Mouse (Mus musculus) liver, embryonic 11.5 days (tissue): ENCODE measurements at regions not wholly inside any gene's neighbourhood (a gene's known extent, or its start where the extent isn't known, plus 50 kb on each side); places are given as distances from the start of the nearest gene placed in this dataset.

Source experiments
- ATAC-seq: fragments of 200-750 bp; cut with Nextera tagmentation; replicated peaks from 2 replicates; pipeline ENCODE4 v1.8.0; 2017; ENCODE audit warnings: moderate number of reproducible peaks, mild to moderate bottlenecking, moderate TSS enrichment, moderate library complexity; ENCODE audit not compliant: low FRiP score
- DNase-seq: peaks from one replicate; pipeline ENCODE4 v3.0.0-alpha.2; 2017; ENCODE audit warnings: low spot score
- H3K27ac ChIP-seq: fragments of 300-500 bp; sonication (generic); 2 replicates; pipeline ENCODE4 v1.5.1; 2014; ENCODE audit warnings: mild to moderate bottlenecking, low read depth, low read length, control low read depth
- H3K27me3 ChIP-seq: fragments of 300-500 bp; sonication (generic); replicated peaks from 2 replicates; pipeline ENCODE4 v1.6.1; 2014; ENCODE audit warnings: low read length, mixed read lengths; ENCODE audit not compliant: control insufficient read depth, insufficient read depth
- H3K36me3 ChIP-seq: fragments of 300-500 bp; sonication (generic); 2 replicates; pipeline ENCODE4 v1.6.1; 2014; ENCODE audit warnings: mild to moderate bottlenecking, low read length, moderate library complexity, mixed read lengths; ENCODE audit not compliant: control insufficient read depth, insufficient read depth
- H3K4me1 ChIP-seq: fragments of 300-500 bp; sonication (generic); replicated peaks from 2 replicates; pipeline ENCODE4 v1.6.1; 2014; ENCODE audit warnings: low read length, mixed read lengths; ENCODE audit not compliant: control insufficient read depth, insufficient read depth
- H3K4me2 ChIP-seq: fragments of 300-500 bp; sonication (generic); 2 replicates; pipeline ENCODE4 v1.6.1; 2014; ENCODE audit warnings: mild to moderate bottlenecking, control low read depth, moderate library complexity
- H3K4me3 ChIP-seq: fragments of 300-500 bp; sonication (generic); 2 replicates; pipeline ENCODE4 v1.5.1; 2014; ENCODE audit warnings: low read depth, low read length, control low read depth
- H3K9ac ChIP-seq: fragments of 300-500 bp; sonication (generic); 2 replicates; pipeline ENCODE4 v1.6.1; 2014; ENCODE audit warnings: low read depth, low read length, control low read depth
- H3K9me3 ChIP-seq: fragments of 300-500 bp; sonication (generic); 2 replicates; pipeline ENCODE4 v1.6.1; 2016; ENCODE audit warnings: low read length, inconsistent platforms, mixed read lengths; ENCODE audit not compliant: control insufficient read depth
- WGBS: fragments of 180-500 bp; shearing (Covaris S2); extraction: QIAGEN DNeasy Blood & Tissue Kit; methylation state at CpG from one replicate; pipeline ENCODE4 v1.1.7; 2014; 5-methylcytosine and 5-hydroxymethylcytosine counted together

GRCm38 (mm10) chr4:153542631-153543031 is 60.0 kb upstream of the Ajap1 start:
- no peaks in the 10 kb centered on the region for H3K27me3 ChIP-seq
- no peak overlapping the region for H3K27ac ChIP-seq
- H3K4me2 ChIP-seq = no peak overlapping the region
- WGBS = 61% methylated on average over 13 of the region's 13 CpGs
- H3K9ac ChIP-seq = no peak overlapping the region
- no peaks in the 10 kb centered on the region for H3K4me1 ChIP-seq
- no peak overlapping the region for H3K4me3 ChIP-seq
- no peaks in the 10 kb centered on the region for H3K9me3 ChIP-seq
- H3K36me3 ChIP-seq = no peaks in the 10 kb centered on the region
- no peak for DNase-seq
- ATAC-seq = no peak

GRCm38 (mm10) chr4:153543900-153544648 is 61.5 kb upstream of the Ajap1 start:
- ATAC-seq = no peak
- Histone ChIP-seq H3K4me3 (no peak overlapping the region), H3K36me3 (no peaks in the 10 kb centered on the region), H3K27ac (no peak overlapping the region), H3K9ac (no peak overlapping the region), H3K9me3 (no peaks in the 10 kb centered on the region), H3K4me1 (no peaks in the 10 kb centered on the region), H3K27me3 (no peaks in the 10 kb centered on the region), H3K4me2 (no peak overlapping the region)
- no peak for DNase-seq
- WGBS = 53% methylated on average over 24 of the region's 24 CpGs

GRCm38 (mm10) chr4:153546709-153547108 is 64.1 kb upstream of the Ajap1 start:
- H3K27me3 ChIP-seq = no peaks in the 10 kb centered on the region
- H3K27ac ChIP-seq = no peak overlapping the region
- no peak overlapping the region for H3K4me3 ChIP-seq
- H3K4me2 ChIP-seq = no peak overlapping the region
- H3K36me3 ChIP-seq = no peaks in the 10 kb centered on the region
- ATAC-seq (no peak), DNase-seq (no peak)
- H3K9me3 ChIP-seq = no peaks in the 10 kb centered on the region
- no peaks in the 10 kb centered on the region for H3K4me1 ChIP-seq
- 88% methylated on average over 7 of the region's 7 CpGs for WGBS
- no peak overlapping the region for H3K9ac ChIP-seq

- ATAC-seq (no peak), DNase-seq (no peak)
- H3K9ac ChIP-seq = no peak overlapping the region
- 89% methylated on average over 5 of the region's 5 CpGs for WGBS
- H3K4me1 ChIP-seq = no peaks in the 10 kb centered on the region
- H3K27me3 ChIP-seq = no peaks in the 10 kb centered on the region
- H3K9me3 ChIP-seq = no peaks in the 10 kb centered on the region
- H3K4me2 ChIP-seq = no peak overlapping the region
- no peak overlapping the region for H3K27ac ChIP-seq
- no peak overlapping the region for H3K4me3 ChIP-seq
- H3K36me3 ChIP-seq = no peaks in the 10 kb centered on the region
Observed at GRCm38 (mm10) chr4:153547111-153547510, 64.5 kb upstream of the Ajap1 start.

- Histone ChIP-seq H3K4me3 (no peak overlapping the region), H3K9me3 (no peaks in the 10 kb centered on the region), H3K4me2 (no peak overlapping the region), H3K27me3 (no peaks in the 10 kb centered on the region), H3K9ac (no peak overlapping the region), H3K4me1 (no peaks in the 10 kb centered on the region), H3K27ac (no peak overlapping the region), H3K36me3 (no peaks in the 10 kb centered on the region)
- DNase-seq (no peak), ATAC-seq (no peak)
- WGBS = 86% methylated on average over 13 of the region's 13 CpGs
Observed at GRCm38 (mm10) chr4:153547871-153548270, 65.3 kb upstream of the Ajap1 start.

GRCm38 (mm10) chr4:153551291-153551690 is 68.7 kb upstream of the Ajap1 start:
- ATAC-seq = no peak
- H3K9me3 ChIP-seq = no peaks in the 10 kb centered on the region
- no peak overlapping the region for H3K9ac ChIP-seq
- 79% methylated on average over 7 of the region's 7 CpGs for WGBS
- no peaks in the 10 kb centered on the region for H3K36me3 ChIP-seq
- DNase-seq = no peak
- no peak overlapping the region for H3K4me2 ChIP-seq
- H3K27me3 ChIP-seq = no peaks in the 10 kb centered on the region
- H3K27ac ChIP-seq = no peak overlapping the region
- no peak overlapping the region for H3K4me3 ChIP-seq
- H3K4me1 ChIP-seq = no peaks in the 10 kb centered on the region

GRCm38 (mm10) chr4:153552483-153552882 is 69.9 kb upstream of the Ajap1 start:
- 47% methylated on average over 4 of the region's 4 CpGs for WGBS
- ATAC-seq = no peak

GRCm38 (mm10) chr4:153557812-153558608 is 75.4 kb upstream of the Ajap1 start:
- no peak overlapping the region for H3K27ac ChIP-seq
- H3K27me3 ChIP-seq = no peaks in the 10 kb centered on the region
- WGBS = 72% methylated on average over 19 of the region's 19 CpGs
- ATAC-seq (no peak), DNase-seq (no peak)
- H3K36me3 ChIP-seq = no peaks in the 10 kb centered on the region
- no peak overlapping the region for H3K4me3 ChIP-seq
- H3K4me1 ChIP-seq = no peaks in the 10 kb centered on the region
- H3K9ac ChIP-seq = no peak overlapping the region
- H3K9me3 ChIP-seq = no peaks in the 10 kb centered on the region
- H3K4me2 ChIP-seq = no peak overlapping the region

More at GRCm38 (mm10) chr4:153552483-153552882, 69.9 kb upstream of the Ajap1 start:
- H3K4me3 ChIP-seq = no peak overlapping the region
- DNase-seq = no peak
- H3K36me3 ChIP-seq = no peaks in the 10 kb centered on the region
- H3K9ac ChIP-seq = no peak overlapping the region
- no peaks in the 10 kb centered on the region for H3K27me3 ChIP-seq
- no peak overlapping the region for H3K27ac ChIP-seq
- no peaks in the 10 kb centered on the region for H3K9me3 ChIP-seq
- H3K4me1 ChIP-seq = no peaks in the 10 kb centered on the region
- no peak overlapping the region for H3K4me2 ChIP-seq

GRCm38 (mm10) chr4:153559568-153559967 is 77.0 kb upstream of the Ajap1 start:
- H3K36me3 ChIP-seq = no peaks in the 10 kb centered on the region
- no peaks in the 10 kb centered on the region for H3K27me3 ChIP-seq
- no peak overlapping the region for H3K4me3 ChIP-seq
- H3K9ac ChIP-seq = no peak overlapping the region
- H3K4me1 ChIP-seq = no peaks in the 10 kb centered on the region
- no peak overlapping the region for H3K4me2 ChIP-seq
- ATAC-seq = no peak
- DNase-seq = no peak
- H3K9me3 ChIP-seq = no peaks in the 10 kb centered on the region
- WGBS = 77% methylated on average over 4 of the region's 4 CpGs
- no peak overlapping the region for H3K27ac ChIP-seq
